Mouse (Mus musculus) ES-Bruce4 (cell line): ENCODE measurements around the gene Zc3h12c.

Experiments
- CTCF ChIP-seq: IDR thresholded peaks from one replicate; pipeline ENCODE4 v1.8.1; 2011; ENCODE audit warnings: low read depth, low read length
- EP300 ChIP-seq: IDR thresholded peaks from 2 replicates; pipeline ENCODE4 v1.6.1; 2011; ENCODE audit warnings: low read depth, low read length; ENCODE audit not compliant: insufficient read depth
- POLR2A ChIP-seq: IDR thresholded peaks from one replicate; pipeline ENCODE4 v1.8.1; 2011; ENCODE audit warnings: low read length; ENCODE audit not compliant: insufficient read depth

DNA sequence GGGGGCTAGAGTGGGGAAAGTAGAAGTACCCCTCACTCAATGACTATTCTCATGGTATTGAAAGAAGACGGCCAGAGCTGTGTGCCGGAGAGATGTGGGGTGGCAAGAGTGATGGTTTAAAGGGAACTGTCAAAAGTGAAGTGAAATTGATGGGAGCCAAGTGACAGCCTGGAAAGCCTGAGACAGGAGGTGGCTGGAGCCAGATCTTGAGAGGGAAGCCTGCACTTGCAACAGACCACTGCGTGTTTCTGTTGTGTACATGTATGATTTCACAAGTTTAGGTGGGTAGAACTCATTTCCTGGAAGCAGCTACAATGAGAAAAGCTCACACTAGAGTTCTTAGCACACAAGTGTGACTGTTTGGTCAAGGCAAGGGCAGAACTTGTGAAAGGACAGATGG lies 27.5 kb upstream of the Zc3h12c start:
- TF ChIP-seq POLR2A: no peak
- TF ChIP-seq CTCF: no peak
- TF ChIP-seq EP300: no peak
